Mouse (Mus musculus): ENCODE measurements around the gene Olfr348. TPM values are rescaled to one million over a fixed set of nuclear protein-coding genes. Genes with fewer than 3 reads are reported as not detected.

Gene Olfr348
- polyA plus RNA-seq (2014; fragmentation: Nextera tagmentation; extraction: Ambion mirVana), result not detected in 2 replicates

GRCm38 (mm10) chr2:36783976-36784375 is at the start of gene Olfr348:
TSS of gene Olfr348 (plus strand) at chr2:36784276.
- H3K4me1 ChIP-seq (ENCODE audit: control insufficient read depth, insufficient read depth, low read length), result no peaks in the 10 kb centered on the region
- peaks cover 15% of the 10 kb centered on the region; the same call in 1 of the 2 replicates for H3K9me3 ChIP-seq (ENCODE audit: control insufficient read depth, low read length)
- H3K27ac ChIP-seq (replicated peaks; ENCODE audit: low read depth, low read length), result no peak within 1 kb of the TSS
- no peak within 1 kb of the TSS for H3K4me2 ChIP-seq (ENCODE audit: low read length)
- H3K4me3 ChIP-seq (replicated peaks; ENCODE audit: low read depth, low read length), result no peak within 1 kb of the TSS
- WGBS, result 65% methylated on average over 2 of the region's 2 CpGs
- H3K27me3 ChIP-seq (ENCODE audit: control insufficient read depth, insufficient read depth, low read length), result no peaks in the 10 kb centered on the region
- no peaks in the 10 kb centered on the region for H3K36me3 ChIP-seq (ENCODE audit: control insufficient read depth, insufficient read depth, low read length)
- ATAC-seq (ENCODE audit: low FRiP score, low TSS enrichment) (no peak), DNase-seq (no peak)
- no peak within 1 kb of the TSS for H3K9ac ChIP-seq (replicated peaks; ENCODE audit: low read length)

GRCm38 (mm10) chr2:36736226-36736625 is 47.9 kb upstream of the Olfr348 start:
- 57% methylated on average over 3 of the region's 3 CpGs for WGBS
- H3K27me3 ChIP-seq (ENCODE audit: control insufficient read depth, insufficient read depth, low read length), result no peaks in the 10 kb centered on the region
- no peak overlapping the region for H3K27ac ChIP-seq (replicated peaks; ENCODE audit: low read depth, low read length)
- H3K9me3 ChIP-seq (ENCODE audit: control insufficient read depth, low read length), result no peaks in the 10 kb centered on the region; the same call in 1 of the 2 replicates
- ATAC-seq (ENCODE audit: low FRiP score, low TSS enrichment) (no peak), DNase-seq (no peak)
- H3K9ac ChIP-seq (replicated peaks; ENCODE audit: low read length), result no peak overlapping the region
- H3K4me2 ChIP-seq (ENCODE audit: low read length), result no peak overlapping the region
- no peaks in the 10 kb centered on the region for H3K4me1 ChIP-seq (ENCODE audit: control insufficient read depth, insufficient read depth, low read length)
- no peak overlapping the region for H3K4me3 ChIP-seq (replicated peaks; ENCODE audit: low read depth, low read length)
- no peaks in the 10 kb centered on the region for H3K36me3 ChIP-seq (ENCODE audit: control insufficient read depth, insufficient read depth, low read length)

- H3K4me2 ChIP-seq (ENCODE audit: low read length), result no peak within 1 kb of the TSS
- H3K9ac ChIP-seq (replicated peaks; ENCODE audit: low read length), result no peak within 1 kb of the TSS
- WGBS, result 74% methylated on average over 2 of the region's 2 CpGs
- H3K4me1 ChIP-seq (ENCODE audit: control insufficient read depth, insufficient read depth, low read length), result no peaks in the 10 kb centered on the region
- ATAC-seq (ENCODE audit: low FRiP score, low TSS enrichment) (no peak), DNase-seq (no peak)
- H3K27ac ChIP-seq (replicated peaks; ENCODE audit: low read depth, low read length), result no peak within 1 kb of the TSS
- H3K27me3 ChIP-seq (ENCODE audit: control insufficient read depth, insufficient read depth, low read length), result no peaks in the 10 kb centered on the region
- H3K4me3 ChIP-seq (replicated peaks; ENCODE audit: low read depth, low read length), result no peak within 1 kb of the TSS
- no peaks in the 10 kb centered on the region for H3K36me3 ChIP-seq (ENCODE audit: control insufficient read depth, insufficient read depth, low read length)
- H3K9me3 ChIP-seq (ENCODE audit: control insufficient read depth, low read length), result peaks cover 20% of the 10 kb centered on the region; the same call in 1 of the 2 replicates
These were observed 6.2 kb downstream of the Olfr348 start, which contains the start of gene Olfr50 for GRCm38 (mm10) chr2:36790238-36790637. TSS of gene Olfr50 (plus strand) at chr2:36790538.

- Histone ChIP-seq H3K4me2 (ENCODE audit: low read length) (no peak within 1 kb of the TSS), H3K27ac (replicated peaks; ENCODE audit: low read depth, low read length) (no peak within 1 kb of the TSS), H3K36me3 (ENCODE audit: control insufficient read depth, insufficient read depth, low read length) (no peaks in the 10 kb centered on the region), H3K9ac (replicated peaks; ENCODE audit: low read length) (no peak within 1 kb of the TSS), H3K4me3 (replicated peaks; ENCODE audit: low read depth, low read length) (no peak within 1 kb of the TSS), H3K9me3 (ENCODE audit: control insufficient read depth, low read length) (peaks cover 9% of the 10 kb centered on the region; the same call in 1 of the 2 replicates), H3K27me3 (ENCODE audit: control insufficient read depth, insufficient read depth, low read length) (no peaks in the 10 kb centered on the region), H3K4me1 (ENCODE audit: control insufficient read depth, insufficient read depth, low read length) (no peaks in the 10 kb centered on the region)
- ATAC-seq (ENCODE audit: low FRiP score, low TSS enrichment) (no peak), DNase-seq (no peak)
- WGBS, result 75% methylated on average over 1 of the region's 1 CpGs
These were observed 32.9 kb downstream of the Olfr348 start, which contains the start of gene Olfr3 for GRCm38 (mm10) chr2:36816932-36817331. TSS of gene Olfr3 (minus strand) at chr2:36817032.

Other genes with a start within 250 kb of the Olfr348 start
- not detected in 2 replicates for gene Olfr344, start 217.6 kb upstream of the Olfr348 start, polyA plus RNA-seq (2014; fragmentation: Nextera tagmentation; extraction: Ambion mirVana)
- not detected in 2 replicates for gene Olfr345, start 144.2 kb upstream of the Olfr348 start, polyA plus RNA-seq (2014; fragmentation: Nextera tagmentation; extraction: Ambion mirVana)
- gene Olfr346, start 98.5 kb upstream of the Olfr348 start, polyA plus RNA-seq (2014; fragmentation: Nextera tagmentation; extraction: Ambion mirVana), result not detected in 2 replicates
- not detected in 2 replicates for gene Olfr347, start 52.4 kb upstream of the Olfr348 start, polyA plus RNA-seq (2014; fragmentation: Nextera tagmentation; extraction: Ambion mirVana)
- gene Olfr50, start 6.3 kb downstream of the Olfr348 start, polyA plus RNA-seq (2014; fragmentation: Nextera tagmentation; extraction: Ambion mirVana), result not detected in 2 replicates
- not detected in 2 replicates for gene Olfr3, start 32.8 kb downstream of the Olfr348 start, polyA plus RNA-seq (2014; fragmentation: Nextera tagmentation; extraction: Ambion mirVana)
- not detected in 2 replicates for gene Olfr350, start 62.0 kb downstream of the Olfr348 start, polyA plus RNA-seq (2014; fragmentation: Nextera tagmentation; extraction: Ambion mirVana)
- gene Olfr351, start 78.4 kb downstream of the Olfr348 start, polyA plus RNA-seq (2014; fragmentation: Nextera tagmentation; extraction: Ambion mirVana), result not detected in 2 replicates
- not detected in 2 replicates for gene Olfr352, start 84.2 kb downstream of the Olfr348 start, polyA plus RNA-seq (2014; fragmentation: Nextera tagmentation; extraction: Ambion mirVana)
- not detected in 2 replicates for gene Olfr353, start 108.7 kb downstream of the Olfr348 start, polyA plus RNA-seq (2014; fragmentation: Nextera tagmentation; extraction: Ambion mirVana)
- not detected in 2 replicates for gene Olfr354, start 121.4 kb downstream of the Olfr348 start, polyA plus RNA-seq (2014; fragmentation: Nextera tagmentation; extraction: Ambion mirVana)
- gene Olfr355, start 144.6 kb downstream of the Olfr348 start, polyA plus RNA-seq (2014; fragmentation: Nextera tagmentation; extraction: Ambion mirVana), result not detected in 2 replicates
- not detected in 2 replicates for gene Olfr356, start 152.8 kb downstream of the Olfr348 start, polyA plus RNA-seq (2014; fragmentation: Nextera tagmentation; extraction: Ambion mirVana)
- gene Olfr357, start 209.6 kb downstream of the Olfr348 start, polyA plus RNA-seq (2014; fragmentation: Nextera tagmentation; extraction: Ambion mirVana), result not detected in 2 replicates
- gene Olfr358, start 225.1 kb downstream of the Olfr348 start, polyA plus RNA-seq (2014; fragmentation: Nextera tagmentation; extraction: Ambion mirVana), result not detected in 2 replicates